Mouse (Mus musculus) large intestine, adult 2 months (tissue): ENCODE measurements at regions not wholly inside any gene's neighbourhood (a gene's known extent, or its start where the extent isn't known, plus 50 kb on each side); places are given as distances from the start of the nearest gene placed in this dataset.
"Not testable (repeated sequence)": the region's sequence is repeated elsewhere in the genome, so short reads cannot be mapped to it uniquely, and the experiment has no call there.

Experiments used
- DNase-seq: peaks from one replicate; pipeline ENCODE4 v3.0.0-alpha.2; 2012; ENCODE audit warnings: low read depth, low spot score
- WGBS: fragments of 180-500 bp; shearing (Covaris S2); methylation state at CpG from one replicate; pipeline ENCODE4 v1.1.7; 2018; 5-methylcytosine and 5-hydroxymethylcytosine counted together

- DNase-seq: not testable (repeated sequence)
- 96% methylated on average over 14 of the region's 14 CpGs for WGBS
These were observed 288.7 kb downstream of the Fut8 start for GRCm38 (mm10) chr12:77526581-77526980.

- DNase-seq: no peak
- 56% methylated on average over 1 of the region's 1 CpGs for WGBS
These were observed 289.6 kb downstream of the Fut8 start for GRCm38 (mm10) chr12:77527499-77527898.

DNA sequence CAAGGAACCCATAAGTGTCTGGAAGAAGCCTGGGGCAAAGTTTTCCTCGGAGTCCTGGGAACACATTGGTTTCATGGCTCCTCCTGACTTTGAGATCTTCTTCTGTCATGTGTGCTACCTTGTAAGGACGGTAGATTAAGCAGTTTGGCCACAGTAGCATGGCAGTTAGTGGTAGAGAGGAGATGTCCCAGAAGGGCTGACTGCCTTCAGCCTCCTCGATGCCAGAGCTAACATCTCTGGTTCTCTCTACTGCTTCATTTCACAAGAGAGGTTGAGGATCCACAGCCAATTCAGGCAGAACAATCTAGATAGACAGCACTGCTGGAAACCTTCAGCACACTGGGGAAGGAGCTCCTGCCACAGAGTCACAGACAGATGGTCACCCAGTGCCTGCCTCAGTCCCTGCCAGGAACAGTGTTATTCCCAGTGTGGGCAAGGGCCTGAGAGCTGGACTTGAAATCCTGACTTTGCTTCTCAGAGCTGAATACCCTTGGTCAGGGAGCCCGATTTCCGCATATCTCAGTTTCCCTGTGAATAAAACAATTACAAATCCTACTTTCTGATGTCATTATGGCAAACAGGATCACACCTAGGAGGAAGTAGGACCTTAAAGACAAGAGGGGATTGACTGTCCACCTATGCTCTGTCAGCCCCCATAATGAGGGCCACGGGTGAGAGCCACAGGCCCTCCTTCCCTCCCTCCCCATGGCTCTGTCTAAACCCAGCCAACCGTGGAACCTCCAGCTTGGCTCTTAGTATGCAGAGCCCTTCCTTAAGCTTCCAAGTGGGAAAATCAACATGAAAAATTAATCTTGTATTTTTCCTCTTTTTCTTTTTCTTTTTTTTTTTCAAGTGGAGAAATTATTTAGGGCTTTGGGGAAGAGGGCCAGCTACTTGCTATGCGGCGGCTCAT, 290.3 kb downstream of the Fut8 start:
- DNase-seq: no peak
- WGBS: 87% methylated on average over 9 of the region's 9 CpGs

DNA sequence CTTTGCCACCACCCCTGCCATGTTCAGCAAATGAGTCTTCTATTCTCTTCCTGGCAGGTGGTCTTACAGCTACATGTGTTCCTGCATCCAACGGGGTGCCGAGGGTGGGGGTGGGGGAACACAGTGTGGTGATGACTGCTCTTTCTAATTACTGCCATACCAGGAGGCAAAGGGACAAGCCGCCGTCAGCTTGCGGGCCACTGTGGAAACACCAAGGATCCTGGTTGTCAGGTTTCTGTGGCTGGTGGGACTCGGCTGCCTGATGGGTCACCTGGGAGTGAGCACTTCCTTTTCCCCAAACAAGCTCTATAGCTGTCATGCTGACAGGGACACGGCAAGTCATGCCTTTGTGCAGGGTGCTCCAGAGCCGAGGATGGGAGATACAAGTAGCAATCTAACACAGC, 290.9 kb downstream of the Fut8 start:
- WGBS: 82% methylated on average over 8 of the region's 8 CpGs
- no peak for DNase-seq

- WGBS: 92% methylated on average over 4 of the region's 4 CpGs
- no peak for DNase-seq
These were observed 291.5 kb downstream of the Fut8 start for GRCm38 (mm10) chr12:77529414-77529813.

GRCm38 (mm10) chr12:77529955-77530354, 292.0 kb downstream of the Fut8 start:
- 86% methylated on average over 3 of the region's 3 CpGs for WGBS

DNA sequence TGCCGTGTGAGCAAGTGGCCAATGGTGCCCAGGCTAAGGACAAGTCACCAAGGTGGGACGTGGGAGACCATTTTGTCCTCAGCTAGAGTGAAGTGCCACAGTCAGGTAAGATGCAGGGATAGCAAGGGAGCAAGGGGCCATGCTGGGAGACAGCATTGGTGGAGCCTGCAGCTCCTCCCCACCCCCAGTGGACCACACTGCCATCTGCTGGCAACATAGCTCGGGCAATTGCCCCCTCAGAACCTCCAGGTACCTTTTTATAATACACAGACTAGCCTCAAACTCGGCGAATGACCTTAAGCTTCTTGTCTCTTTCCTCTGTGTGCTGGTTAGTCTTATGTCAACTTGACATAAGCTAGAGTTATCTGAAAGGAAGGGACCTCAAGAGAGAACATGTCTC, 293.4 kb downstream of the Fut8 start:
- 60% methylated on average over 5 of the region's 5 CpGs for WGBS
- no peak for DNase-seq

More at GRCm38 (mm10) chr12:77529955-77530354, 292.0 kb downstream of the Fut8 start:
- no peak for DNase-seq

DNA sequence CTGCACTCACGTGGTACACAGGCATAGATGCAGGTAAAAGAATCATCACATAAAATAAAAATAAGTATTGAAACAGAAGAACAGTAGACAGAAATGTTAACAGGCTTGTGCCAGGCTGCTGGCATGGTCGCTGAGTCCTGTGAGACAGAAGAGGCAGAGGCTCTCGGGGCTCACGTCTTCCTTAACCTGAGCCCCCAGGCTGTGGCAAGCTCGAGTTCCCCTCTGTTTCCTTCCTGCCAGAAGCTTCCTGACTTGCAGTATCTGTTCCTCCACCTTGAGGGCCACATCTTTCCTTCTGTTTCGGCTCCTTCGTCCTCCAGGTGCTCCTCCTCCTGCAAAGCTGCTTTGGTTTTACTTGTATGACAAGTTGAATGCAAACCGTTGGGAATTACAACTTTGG, 294.6 kb downstream of the Fut8 start:
- no peak for DNase-seq
- WGBS: 70% methylated on average over 8 of the region's 8 CpGs

GRCm38 (mm10) chr12:77533606-77534005, 295.7 kb downstream of the Fut8 start:
- no peak for DNase-seq
- 86% methylated on average over 2 of the region's 2 CpGs for WGBS

DNA sequence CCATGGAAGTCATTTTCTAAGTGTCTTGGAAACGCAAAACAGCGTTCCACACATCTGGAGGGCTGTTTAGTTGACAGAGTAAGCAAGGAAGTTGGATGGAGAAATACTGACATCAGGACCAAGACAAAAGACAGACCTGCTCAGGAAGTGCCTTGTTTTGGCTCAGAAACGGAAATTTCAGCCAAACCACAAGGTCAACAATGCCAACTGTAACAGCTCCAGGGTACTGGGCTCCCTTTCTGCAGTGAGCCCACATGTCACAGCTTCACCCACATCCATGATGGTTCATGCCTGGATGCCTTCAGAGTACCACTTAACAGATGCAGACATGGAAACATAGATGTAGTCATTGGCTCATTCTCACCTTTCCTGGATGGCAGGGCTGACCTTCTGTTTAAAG, 296.2 kb downstream of the Fut8 start:
- 55% methylated on average over 3 of the region's 3 CpGs for WGBS

GRCm38 (mm10) chr12:77535147-77535546, 297.2 kb downstream of the Fut8 start:
- 69% methylated on average over 3 of the region's 3 CpGs for WGBS
- no peak for DNase-seq

More for the DNA sequence above, 296.2 kb downstream of the Fut8 start:
- DNase-seq: no peak

DNA sequence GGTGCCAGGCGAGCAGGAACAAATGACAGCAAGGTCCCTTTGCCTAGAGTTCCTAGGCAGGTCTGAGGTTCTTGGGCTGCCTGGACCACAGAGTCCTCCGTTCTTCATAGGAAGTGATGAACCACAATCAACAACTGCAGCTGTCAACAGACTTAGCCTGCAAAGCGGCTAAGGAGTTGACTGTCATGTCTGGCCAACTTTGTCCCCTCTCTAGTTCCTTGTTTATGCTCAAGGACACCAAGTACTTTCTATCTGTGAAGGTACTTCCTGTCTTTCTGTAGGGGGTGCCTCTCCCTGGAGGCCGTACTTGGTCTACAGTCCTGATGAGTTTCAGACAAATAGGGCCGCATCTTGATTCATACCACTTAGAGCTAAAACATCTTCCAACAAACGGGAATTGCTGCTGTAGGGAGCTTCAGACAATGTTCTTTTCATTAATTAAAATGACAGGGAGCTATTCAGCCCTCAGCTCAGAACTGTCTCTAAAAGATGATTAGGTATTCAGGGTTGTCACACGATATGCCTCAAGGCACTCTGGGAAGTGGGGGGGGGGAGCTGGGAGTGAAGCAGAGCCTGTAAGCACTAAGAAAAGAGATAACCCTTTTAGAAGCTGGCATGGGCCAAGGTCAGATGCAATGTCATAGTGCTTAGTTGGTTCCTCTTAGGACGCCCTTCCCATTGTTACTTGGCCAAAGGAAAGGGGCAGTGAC, 299.4 kb downstream of the Fut8 start:
- WGBS: 84% methylated on average over 8 of the region's 8 CpGs

GRCm38 (mm10) chr12:77539661-77540431, 301.9 kb downstream of the Fut8 start:
- no peak for DNase-seq
- 83% methylated on average over 10 of the region's 10 CpGs for WGBS

More for the DNA sequence above, 299.4 kb downstream of the Fut8 start:
- no peak for DNase-seq

DNA sequence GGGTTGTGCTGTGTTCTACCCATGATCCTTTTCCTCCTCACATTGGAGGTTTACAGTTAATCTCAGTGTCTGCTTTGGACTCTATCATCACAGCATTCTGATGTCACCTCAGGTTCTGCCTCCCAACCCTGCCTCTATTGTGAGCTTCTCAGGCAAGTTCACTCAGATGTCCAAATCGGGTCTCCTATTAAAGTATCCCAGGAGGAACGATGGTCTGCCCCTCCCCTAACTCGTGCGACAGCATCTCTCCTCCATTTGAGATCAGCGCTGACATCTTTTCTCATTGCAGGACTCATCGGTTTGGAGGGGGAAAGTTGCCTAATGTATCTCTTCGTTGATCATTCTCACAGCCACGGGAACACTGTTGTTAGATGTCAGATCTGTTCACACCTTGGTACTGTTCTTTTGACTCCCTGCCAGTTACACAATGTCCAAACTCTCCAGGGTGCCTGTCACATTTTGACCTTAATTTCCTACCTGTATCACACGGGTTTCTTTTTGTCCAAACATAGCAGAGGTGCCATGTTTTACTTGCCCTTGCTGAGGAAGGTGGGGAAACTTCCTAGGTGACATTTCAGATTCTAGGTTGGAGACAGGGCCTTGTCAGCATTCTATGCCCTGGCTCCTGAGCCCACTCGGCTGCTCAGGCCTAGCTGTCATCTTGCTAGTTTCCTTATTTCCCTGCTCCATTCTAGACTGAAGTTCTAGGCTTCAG, 303.3 kb downstream of the Fut8 start:
- 80% methylated on average over 10 of the region's 10 CpGs for WGBS
- DNase-seq: no peak

DNA sequence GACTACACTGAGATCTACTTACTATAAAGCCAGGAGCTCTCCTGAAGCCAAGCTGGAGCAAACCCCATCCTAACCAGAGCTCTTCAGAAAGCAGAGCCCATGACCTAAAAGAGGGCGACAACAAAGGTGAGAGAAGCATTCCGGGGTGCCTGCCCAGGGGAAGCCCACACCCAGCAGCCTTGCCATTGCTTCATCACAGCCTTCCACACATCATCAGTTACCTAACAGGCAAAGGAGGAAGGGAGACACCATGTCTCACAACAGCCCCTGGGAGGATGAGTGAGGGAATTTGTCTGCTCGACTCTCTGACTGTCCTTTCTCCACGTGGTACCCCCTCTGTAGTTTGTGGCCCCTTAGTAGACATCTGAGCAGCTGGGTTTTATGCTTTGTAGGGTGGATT, 303.9 kb downstream of the Fut8 start:
- WGBS: 82% methylated on average over 4 of the region's 4 CpGs

GRCm38 (mm10) chr12:77543651-77544050, 305.7 kb downstream of the Fut8 start:
- no peak for DNase-seq
- WGBS: 76% methylated on average over 6 of the region's 6 CpGs

More for the DNA sequence above, 303.9 kb downstream of the Fut8 start:
- no peak for DNase-seq

DNA sequence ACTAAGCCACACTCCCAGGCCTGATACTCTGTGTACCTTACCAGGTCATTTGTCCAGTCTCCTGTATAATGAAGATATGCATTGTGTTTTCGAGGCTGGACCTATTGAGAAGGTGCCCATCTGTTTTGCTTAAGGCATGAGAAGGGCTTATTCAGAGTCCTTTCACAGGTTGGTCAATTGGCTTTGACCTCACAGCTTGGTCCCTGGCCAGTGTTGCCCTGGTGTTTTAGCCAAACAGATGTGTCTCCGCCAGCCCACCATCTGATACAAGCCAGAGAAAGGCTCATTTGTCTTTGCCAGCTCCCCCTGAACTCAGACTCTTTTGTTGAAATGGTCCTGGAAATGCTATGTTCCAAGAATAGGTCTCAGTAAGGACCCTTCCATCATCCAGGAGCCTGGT, 308.2 kb downstream of the Fut8 start:
- no peak for DNase-seq
- WGBS: 84% methylated on average over 2 of the region's 2 CpGs

GRCm38 (mm10) chr12:77568286-77568685, 330.4 kb downstream of the Fut8 start:
- no peak for DNase-seq
- 8% methylated on average over 3 of the region's 3 CpGs for WGBS

DNA sequence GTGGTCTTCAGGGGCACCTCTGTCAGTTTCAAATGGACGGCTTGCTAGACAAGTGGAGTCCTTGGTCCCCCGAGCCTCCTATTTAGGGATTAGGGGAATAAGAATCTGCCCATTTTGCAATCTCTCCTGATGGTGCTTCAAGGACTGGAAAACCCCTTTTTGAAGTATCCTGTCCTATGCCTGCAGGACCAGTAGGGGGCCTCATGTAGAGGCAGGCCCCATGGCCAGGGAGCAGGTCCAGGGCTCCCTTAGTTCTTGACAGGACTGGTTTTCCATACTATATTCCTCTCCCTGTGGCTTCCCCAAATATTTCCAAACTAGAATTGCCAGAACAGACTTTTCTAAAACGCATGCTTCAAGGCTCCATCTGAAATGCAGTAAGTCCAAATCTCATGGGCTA, 332.6 kb downstream of the Fut8 start:
- no peak for DNase-seq
- 82% methylated on average over 3 of the region's 3 CpGs for WGBS
